Mouse (Mus musculus) liver, embryonic 16.5 days (tissue): ENCODE data around the gene Tceanc. TPM values are rescaled to one million over a fixed set of nuclear protein-coding genes. Genes with fewer than 3 reads are reported as not detected.

Experiments used
- ATAC-seq: fragments of 200-750 bp; cut with Nextera tagmentation; 2 replicates; pipeline ENCODE4 v1.8.0; 2017; ENCODE audit warnings: low read depth, mild to moderate bottlenecking, moderate number of reproducible peaks, moderate library complexity
- H3K27ac ChIP-seq: fragments of 300-500 bp; sonication (generic); 2 replicates; pipeline ENCODE4 v1.5.1; 2014; ENCODE audit warnings: mild to moderate bottlenecking, low read length
- H3K27me3 ChIP-seq: fragments of 300-500 bp; sonication (generic); 2 replicates; pipeline ENCODE4 v1.6.1; 2014; ENCODE audit warnings: low read depth, low read length, mixed read lengths; ENCODE audit not compliant: control insufficient read depth, insufficient read depth
- H3K36me3 ChIP-seq: fragments of 300-500 bp; sonication (generic); 2 replicates; pipeline ENCODE4 v1.6.1; 2014; ENCODE audit warnings: mild to moderate bottlenecking; ENCODE audit not compliant: control insufficient read depth, insufficient read depth
- H3K4me1 ChIP-seq: fragments of 300-500 bp; sonication (generic); 2 replicates; pipeline ENCODE4 v1.6.1; 2014; ENCODE audit warnings: low read depth, low read length, mixed read lengths; ENCODE audit not compliant: control insufficient read depth
- H3K4me2 ChIP-seq: fragments of 300-500 bp; sonication (generic); 2 replicates; pipeline ENCODE4 v1.6.1; 2014; ENCODE audit warnings: low read depth, low read length, mixed read lengths
- H3K4me3 ChIP-seq: fragments of 300-500 bp; sonication (generic); 2 replicates; pipeline ENCODE4 v1.5.1; 2014; ENCODE audit warnings: low read depth, mild to moderate bottlenecking, low read length
- H3K9ac ChIP-seq: fragments of 300-500 bp; sonication (generic); 2 replicates; pipeline ENCODE4 v1.6.1; 2014; ENCODE audit warnings: low read depth, low read length
- H3K9me3 ChIP-seq: fragments of 300-500 bp; sonication (generic); replicated peaks from 2 replicates; pipeline ENCODE4 v1.6.1; 2016; ENCODE audit warnings: low read length; ENCODE audit not compliant: control insufficient read depth
- WGBS: fragments of 180-500 bp; shearing (Covaris S2); extraction: QIAGEN DNeasy Blood & Tissue Kit; methylation state at CpG from one replicate; pipeline ENCODE4 v1.1.7; 2014; ENCODE audit not compliant: insufficient replicate concordance; 5-methylcytosine and 5-hydroxymethylcytosine counted together
- polyA plus RNA-seq: library from polyadenylated mRNA; unstranded; fragments of >200 nt; fragmentation: Nextera tagmentation; extraction: Ambion mirVana; gene quantifications from 2 replicates; pipeline ENCODE4 v1.2.1, GENCODE M21; 2015

The Tceanc gene
- 3.2 and 3.4 TPM in 2 replicates for polyA plus RNA-seq

DNA sequence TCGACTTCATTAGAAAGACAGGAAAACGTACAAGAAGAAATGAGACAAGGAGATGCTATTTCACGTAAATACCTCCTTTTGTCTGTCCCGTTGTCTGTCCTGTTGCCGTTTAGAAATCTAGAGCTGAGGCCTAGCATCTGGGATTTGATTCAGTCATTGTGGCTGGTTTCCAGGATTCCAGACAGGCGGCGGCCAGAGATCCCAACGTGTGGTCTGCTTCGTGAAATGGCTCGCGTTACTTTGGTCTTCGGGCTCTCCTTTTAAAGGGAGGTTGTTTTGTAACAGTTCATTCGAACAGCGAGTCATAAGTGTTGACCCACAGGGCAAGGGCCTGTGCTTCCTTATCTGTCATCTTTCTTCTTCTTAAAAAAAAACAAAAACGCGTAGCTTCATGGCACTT lies at the start of gene Tceanc:
Gene Tceanc, minus strand, starts transcription at position 223 of the 400 bp plus-strand sequence.
- peaks cover 7% of the 10 kb centered on the region for H3K4me1 ChIP-seq
- no peak within 1 kb of the TSS for H3K27ac ChIP-seq
- H3K27me3 ChIP-seq = no peaks in the 10 kb centered on the region
- H3K9ac ChIP-seq = no peak within 1 kb of the TSS
- ATAC-seq = no peak
- WGBS = 64% methylated on average over 16 of the region's 16 CpGs
- H3K4me2 ChIP-seq = no peak within 1 kb of the TSS
- H3K4me3 ChIP-seq = no peak within 1 kb of the TSS
- H3K9me3 ChIP-seq = no peaks in the 10 kb centered on the region
- no peaks in the 10 kb centered on the region for H3K36me3 ChIP-seq

DNA sequence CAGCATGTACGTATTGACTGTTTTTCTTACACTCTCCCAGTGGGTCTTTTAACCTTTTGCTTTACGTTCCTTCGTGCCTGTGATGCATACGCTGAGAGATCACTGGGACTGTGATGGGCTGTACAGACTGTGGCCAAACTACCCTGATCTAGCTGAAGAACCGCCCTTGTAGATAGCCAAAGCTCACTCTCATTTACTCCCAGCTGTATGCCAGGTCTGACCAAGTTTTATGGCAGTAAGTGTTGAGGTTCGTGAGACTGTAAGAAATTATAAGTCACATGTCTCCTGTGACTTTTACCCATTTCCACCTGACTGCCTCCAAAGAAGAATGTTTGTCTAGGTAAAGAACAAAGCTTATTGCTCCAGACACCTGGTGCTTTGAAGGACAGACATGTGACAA lies 47.6 kb upstream of the Tceanc start:
- no peak overlapping the region for H3K27ac ChIP-seq
- no peak for ATAC-seq

DNA sequence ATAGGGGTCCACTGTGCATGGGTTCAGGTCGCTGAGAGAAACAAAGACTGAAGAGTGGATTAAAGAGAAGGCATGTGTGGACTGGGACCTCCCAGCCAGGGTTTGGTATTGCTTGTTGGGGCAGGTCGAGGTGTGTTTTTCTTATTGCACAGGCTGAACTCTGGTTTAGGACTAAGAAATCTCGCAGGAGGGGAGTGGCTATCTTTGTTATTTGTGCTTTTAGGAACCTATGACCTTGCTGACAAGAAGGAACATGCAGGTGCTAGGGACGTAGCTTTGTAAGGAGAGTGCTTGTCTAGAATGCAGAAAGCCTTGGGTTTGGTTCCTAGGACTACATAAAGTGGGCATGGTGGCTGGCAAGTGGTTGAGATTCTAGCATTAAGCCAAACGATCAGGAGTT lies 47.0 kb upstream of the Tceanc start:
- Histone ChIP-seq H3K27me3 (no peaks in the 10 kb centered on the region), H3K9me3 (no peaks in the 10 kb centered on the region), H3K27ac (no peak overlapping the region), H3K9ac (no peak overlapping the region), H3K36me3 (no peaks in the 10 kb centered on the region), H3K4me2 (no peak overlapping the region), H3K4me3 (no peak overlapping the region), H3K4me1 (no peaks in the 10 kb centered on the region)
- WGBS = 57% methylated on average over 5 of the region's 5 CpGs
- ATAC-seq = no peak

More for the DNA sequence above, 47.6 kb upstream of the Tceanc start:
- WGBS = 61% methylated on average over 6 of the region's 6 CpGs
- Histone ChIP-seq H3K4me3 (no peak overlapping the region), H3K27me3 (no peaks in the 10 kb centered on the region), H3K9me3 (no peaks in the 10 kb centered on the region), H3K4me2 (no peak overlapping the region), H3K4me1 (no peaks in the 10 kb centered on the region), H3K9ac (no peak overlapping the region), H3K36me3 (no peaks in the 10 kb centered on the region)

DNA sequence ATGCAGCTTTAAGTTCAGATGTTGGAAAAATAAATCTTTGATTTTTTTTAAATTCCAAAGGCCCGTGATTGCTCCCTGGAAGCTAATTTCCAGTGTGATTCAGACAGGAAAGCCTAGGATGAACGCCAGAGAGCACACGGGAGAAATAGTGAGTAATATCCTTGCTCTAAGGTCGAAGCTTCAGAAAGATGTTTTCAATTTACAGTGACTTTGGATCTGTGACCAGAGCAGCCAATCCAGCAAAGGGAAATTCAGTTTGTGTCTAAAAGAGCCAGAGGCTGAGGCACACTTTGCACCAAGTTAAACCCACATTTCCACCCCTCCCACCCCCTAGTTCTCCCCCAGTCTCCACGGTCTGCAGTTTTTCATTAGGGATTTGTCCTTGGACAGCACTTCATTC lies 46.5 kb upstream of the Tceanc start:
- Histone ChIP-seq H3K9ac (no peak overlapping the region), H3K36me3 (no peaks in the 10 kb centered on the region), H3K4me2 (no peak overlapping the region), H3K9me3 (no peaks in the 10 kb centered on the region), H3K27ac (no peak overlapping the region), H3K27me3 (no peaks in the 10 kb centered on the region), H3K4me1 (no peaks in the 10 kb centered on the region), H3K4me3 (no peak overlapping the region)
- WGBS = 62% methylated on average over 5 of the region's 5 CpGs
- ATAC-seq = no peak

DNA sequence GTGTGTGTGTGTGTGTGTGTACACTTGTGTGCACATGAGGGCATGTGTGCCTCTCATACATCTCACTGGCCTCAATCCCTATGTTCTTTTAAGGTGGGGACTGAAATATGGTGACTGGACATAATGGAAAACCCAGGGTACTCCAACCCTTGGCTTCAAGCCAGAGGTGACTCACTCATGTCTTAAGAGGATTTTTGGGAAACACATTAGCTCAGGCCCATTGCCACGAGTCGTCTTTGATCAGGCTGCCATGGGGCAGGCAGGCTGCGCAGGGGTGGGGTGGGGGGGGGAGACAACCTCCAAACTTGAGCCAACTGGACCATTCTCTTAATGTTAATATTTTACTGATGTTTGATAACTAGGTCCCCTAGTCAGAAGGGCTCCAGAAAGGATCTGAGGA lies 41.0 kb upstream of the Tceanc start:
- Histone ChIP-seq H3K9ac (no peak overlapping the region), H3K4me3 (no peak overlapping the region), H3K9me3 (no peaks in the 10 kb centered on the region), H3K36me3 (no peaks in the 10 kb centered on the region), H3K4me2 (no peak overlapping the region), H3K4me1 (no peaks in the 10 kb centered on the region), H3K27ac (no peak overlapping the region), H3K27me3 (no peaks in the 10 kb centered on the region)
- no peak for ATAC-seq
- WGBS = 58% methylated on average over 3 of the region's 3 CpGs

DNA sequence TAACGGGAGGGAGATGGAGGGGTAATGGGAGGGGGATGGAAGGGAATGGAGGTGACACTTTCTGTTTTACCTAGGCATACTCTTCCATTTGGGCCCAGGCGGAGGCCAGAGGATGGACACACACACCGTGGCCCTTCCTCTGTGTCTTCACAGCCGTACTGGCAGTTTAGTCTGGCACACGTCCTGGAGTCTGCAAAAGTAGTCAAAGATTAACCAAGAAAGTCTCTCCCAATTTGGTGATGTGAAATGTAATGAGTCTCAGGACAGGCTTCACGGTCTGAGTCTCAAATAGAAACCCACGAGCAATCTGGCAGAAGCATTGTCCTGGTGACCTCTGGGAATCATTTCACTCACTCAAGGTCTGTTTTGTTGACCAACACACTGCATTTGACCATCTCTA lies 34.0 kb upstream of the Tceanc start:
- 52% methylated on average over 7 of the region's 7 CpGs for WGBS
- no peaks in the 10 kb centered on the region for H3K27me3 ChIP-seq
- no peak overlapping the region for H3K9ac ChIP-seq
- H3K4me3 ChIP-seq = no peak overlapping the region
- no peaks in the 10 kb centered on the region for H3K4me1 ChIP-seq
- no peak overlapping the region for H3K4me2 ChIP-seq
- no peaks in the 10 kb centered on the region for H3K36me3 ChIP-seq
- ATAC-seq = peak; percentile 24; the same call in 1 of the 2 replicates
- no peaks in the 10 kb centered on the region for H3K9me3 ChIP-seq
- no peak overlapping the region for H3K27ac ChIP-seq

DNA sequence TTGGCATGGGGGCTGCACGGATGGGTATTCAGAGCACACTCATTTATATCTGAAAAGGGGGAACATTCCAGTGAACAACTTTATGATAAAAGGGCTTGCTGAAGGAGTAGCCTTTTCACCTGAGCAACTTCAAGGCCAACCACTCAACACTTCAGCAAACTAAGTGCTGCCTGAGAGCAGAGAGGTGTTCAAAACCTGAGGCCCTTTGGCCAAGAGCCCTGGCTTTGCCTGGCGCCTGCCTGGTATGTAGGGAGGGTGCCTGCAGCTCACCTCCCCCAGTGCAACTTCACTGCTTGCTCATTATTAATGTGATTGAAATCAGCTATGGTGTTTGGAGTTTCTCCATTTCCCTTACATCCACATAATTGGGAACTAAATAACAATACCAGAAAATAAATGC lies 28.1 kb upstream of the Tceanc start:
- Histone ChIP-seq H3K4me2 (no peak overlapping the region), H3K27ac (no peak overlapping the region), H3K36me3 (no peaks in the 10 kb centered on the region), H3K27me3 (no peaks in the 10 kb centered on the region), H3K4me3 (no peak overlapping the region), H3K9ac (no peak overlapping the region), H3K4me1 (no peaks in the 10 kb centered on the region), H3K9me3 (no peaks in the 10 kb centered on the region)
- no peak for ATAC-seq
- 54% methylated on average over 2 of the region's 2 CpGs for WGBS

DNA sequence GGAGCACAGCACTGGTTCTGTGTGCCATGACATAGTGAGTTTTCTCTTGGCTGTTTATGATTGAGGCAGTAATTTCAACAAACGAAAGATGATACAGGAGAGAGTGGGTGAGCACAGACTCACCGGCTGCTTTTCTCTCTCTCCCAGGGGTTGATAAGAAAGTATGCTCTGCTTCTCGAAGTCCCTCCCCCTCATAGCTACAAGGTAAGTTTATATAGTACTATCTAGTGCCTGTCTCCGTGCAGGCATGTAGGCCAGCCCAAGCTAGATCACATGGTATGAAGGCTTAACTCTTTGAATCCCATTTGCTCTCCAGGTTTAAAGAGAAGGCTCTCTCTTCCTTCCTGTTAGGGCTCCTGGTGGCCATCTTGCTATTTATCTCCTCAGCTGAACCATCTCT lies 16.8 kb upstream of the Tceanc start:
- Histone ChIP-seq H3K4me2 (no peak overlapping the region), H3K36me3 (no peaks in the 10 kb centered on the region), H3K27ac (no peak overlapping the region), H3K9ac (no peak overlapping the region), H3K4me1 (no peaks in the 10 kb centered on the region), H3K4me3 (no peak overlapping the region), H3K9me3 (no peaks in the 10 kb centered on the region), H3K27me3 (no peaks in the 10 kb centered on the region)
- ATAC-seq = no peak
- WGBS = 56% methylated on average over 4 of the region's 4 CpGs

DNA sequence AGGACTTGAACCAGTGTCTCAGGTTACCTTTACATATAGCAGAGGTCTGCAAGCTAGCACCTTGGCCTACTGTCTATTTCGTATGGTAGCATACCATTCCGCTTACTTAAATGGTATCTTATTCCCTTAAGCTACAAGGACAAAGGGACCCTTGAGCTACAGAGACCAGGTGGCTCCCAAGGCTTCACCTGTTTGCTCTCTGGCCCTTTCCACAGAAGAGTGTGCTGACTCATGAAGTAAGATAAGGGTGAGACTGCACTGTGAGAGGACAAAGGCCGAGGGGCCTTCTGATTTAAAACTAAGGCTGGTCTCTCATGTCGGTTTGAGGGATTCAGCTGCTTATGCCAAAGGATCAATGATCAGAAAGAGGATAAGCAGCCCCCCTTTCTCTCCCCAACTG lies 15.1 kb upstream of the Tceanc start:
- 61% methylated on average over 4 of the region's 4 CpGs for whole genome bisulfite sequencing
- H3K27ac ChIP-seq = no peak overlapping the region
- no peaks in the 10 kb centered on the region for H3K9me3 ChIP-seq
- H3K36me3 ChIP-seq = no peaks in the 10 kb centered on the region
- no peaks in the 10 kb centered on the region for H3K27me3 ChIP-seq
- H3K4me2 ChIP-seq = no peak overlapping the region
- no peak overlapping the region for H3K4me3 ChIP-seq
- H3K4me1 ChIP-seq = no peaks in the 10 kb centered on the region
- ATAC-seq = no peak
- H3K9ac ChIP-seq = no peak overlapping the region

DNA sequence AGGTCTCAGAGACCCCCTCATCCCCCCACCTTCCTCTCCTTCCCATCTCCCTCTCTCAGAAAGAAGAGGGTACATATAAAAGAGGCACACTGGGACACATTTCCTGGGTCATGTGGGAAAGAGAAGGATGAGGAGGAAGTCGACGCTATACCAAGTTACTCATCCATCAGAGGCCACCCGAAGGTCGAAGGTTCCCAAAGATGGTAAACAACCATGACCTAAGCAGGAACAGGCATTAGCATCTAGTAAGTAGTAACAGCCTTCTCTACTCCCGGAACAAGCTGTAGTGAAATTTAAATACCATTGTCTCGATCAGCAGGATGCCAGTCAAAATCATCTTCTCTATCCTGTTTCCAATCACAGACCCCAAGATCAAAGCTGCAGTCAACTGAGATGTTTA lies 13.3 kb upstream of the Tceanc start:
- H3K4me2 ChIP-seq = no peak overlapping the region
- H3K4me3 ChIP-seq = no peak overlapping the region
- 35% methylated on average over 6 of the region's 6 CpGs for WGBS
- no peak for ATAC-seq
- no peaks in the 10 kb centered on the region for H3K36me3 ChIP-seq
- no peak overlapping the region for H3K27ac ChIP-seq
- no peaks in the 10 kb centered on the region for H3K9me3 ChIP-seq
- H3K4me1 ChIP-seq = no peaks in the 10 kb centered on the region
- no peak overlapping the region for H3K9ac ChIP-seq
- H3K27me3 ChIP-seq = no peaks in the 10 kb centered on the region
